Mouse (Mus musculus) liver, postnatal 0 days (tissue): Measurements from ENCODE around the gene Avil. TPM values are rescaled to one million over a fixed set of nuclear protein-coding genes. Genes with fewer than 3 reads are reported as not detected.

Source experiments
- ATAC-seq: fragments of 200-750 bp; cut with Nextera tagmentation; 2 replicates; pipeline ENCODE4 v1.8.0; 2017; ENCODE audit warnings: mild to moderate bottlenecking, moderate library complexity
- DNase-seq: peaks from one replicate; pipeline ENCODE4 v3.0.0-alpha.2; 2016
- H3K27ac ChIP-seq: fragments of 300-500 bp; sonication (generic); 2 replicates; pipeline ENCODE4 v1.5.1; 2014; ENCODE audit warnings: antibody characterized with exemption, moderate library complexity, mild to moderate bottlenecking, low read depth
- H3K27me3 ChIP-seq: fragments of 300-500 bp; sonication (generic); 2 replicates; pipeline ENCODE4 v1.6.1; 2014; ENCODE audit warnings: low read length, control low read depth, mixed read lengths; ENCODE audit not compliant: insufficient read depth
- H3K36me3 ChIP-seq: fragments of 300-500 bp; sonication (generic); replicated peaks from 2 replicates; pipeline ENCODE4 v1.6.1; 2014; ENCODE audit warnings: mild to moderate bottlenecking, control low read depth, low read length, moderate library complexity, mixed read lengths; ENCODE audit not compliant: insufficient read depth
- H3K4me1 ChIP-seq: fragments of 300-500 bp; sonication (generic); 2 replicates; pipeline ENCODE4 v1.6.1; 2014; ENCODE audit warnings: antibody characterized with exemption, mild to moderate bottlenecking, control low read depth; ENCODE audit not compliant: insufficient read depth
- H3K4me2 ChIP-seq: fragments of 300-500 bp; sonication (generic); 2 replicates; pipeline ENCODE4 v1.6.1; 2014; ENCODE audit warnings: low read depth, mild to moderate bottlenecking, low read length, moderate library complexity, mixed read lengths
- H3K4me3 ChIP-seq: fragments of 300-500 bp; sonication (generic); 2 replicates; pipeline ENCODE4 v1.5.1; 2014; ENCODE audit warnings: low read depth, low read length
- H3K9ac ChIP-seq: fragments of 300-500 bp; sonication (generic); replicated peaks from 2 replicates; pipeline ENCODE4 v1.6.1; 2014; ENCODE audit warnings: mild to moderate bottlenecking, moderate library complexity
- H3K9me3 ChIP-seq: fragments of 300-500 bp; sonication (generic); 2 replicates; pipeline ENCODE4 v1.6.1; 2016; ENCODE audit warnings: mild to moderate bottlenecking, control low read depth, low read length, mixed read lengths
- CTCF ChIP-seq: sonication (generic); IDR thresholded peaks from 2 replicates; pipeline ENCODE4 v1.5.1; 2016; ENCODE audit warnings: antibody characterized with exemption, low read depth
- EP300 ChIP-seq: IDR thresholded peaks from 2 replicates; pipeline ENCODE4 v1.6.1; 2016; ENCODE audit warnings: antibody characterized with exemption, low read depth, mild to moderate bottlenecking
- WGBS: fragments of 180-500 bp; shearing (Covaris S2); extraction: QIAGEN DNeasy Blood & Tissue Kit; methylation state at CpG from one replicate; pipeline ENCODE4 v1.1.7; 2014; ENCODE audit not compliant: insufficient replicate concordance; 5-methylcytosine and 5-hydroxymethylcytosine counted together
- polyA plus RNA-seq: library from polyadenylated mRNA; unstranded; fragments of >200 nt; fragmentation: Nextera tagmentation; extraction: Ambion mirVana; gene quantifications from 2 replicates; pipeline ENCODE4 v1.2.1, GENCODE M21; 2015

The Avil gene
- polyA plus RNA-seq, 1 experiment from 2014 or later = not detected

DNA sequence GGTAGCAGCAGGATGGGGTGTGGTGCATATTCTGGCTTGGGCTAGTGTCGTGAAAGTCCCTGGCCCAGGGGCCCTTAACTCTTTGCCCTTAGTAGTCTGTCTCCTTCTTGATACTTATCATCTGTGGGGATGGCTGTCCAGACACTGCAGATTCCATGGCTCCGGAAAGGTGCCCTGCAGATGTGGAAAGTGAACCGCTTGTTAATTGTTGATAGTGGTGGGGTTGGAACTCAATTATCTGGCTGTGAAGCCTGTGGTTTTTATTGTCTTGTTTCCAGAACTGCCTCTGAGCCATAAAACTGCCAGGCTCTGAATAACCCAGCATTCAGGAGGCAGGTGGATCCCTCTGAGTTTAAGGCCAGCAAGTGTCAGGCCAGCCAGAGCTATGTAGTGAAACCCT lies 8.8 kb upstream of the Avil start:
- H3K27me3 ChIP-seq = no peaks in the 10 kb centered on the region
- H3K9ac ChIP-seq = no peak overlapping the region
- no peak for TF ChIP-seq CTCF
- no peak for TF ChIP-seq EP300
- H3K4me3 ChIP-seq = no peak overlapping the region
- no peaks in the 10 kb centered on the region for H3K9me3 ChIP-seq
- ATAC-seq (no peak), DNase-seq (no peak)
- peaks cover 45% of the 10 kb centered on the region for H3K36me3 ChIP-seq
- H3K27ac ChIP-seq = no peak overlapping the region
- 79% methylated on average over 3 of the region's 3 CpGs for WGBS
- peaks cover 22% of the 10 kb centered on the region for H3K4me1 ChIP-seq
- no peak overlapping the region for H3K4me2 ChIP-seq

DNA sequence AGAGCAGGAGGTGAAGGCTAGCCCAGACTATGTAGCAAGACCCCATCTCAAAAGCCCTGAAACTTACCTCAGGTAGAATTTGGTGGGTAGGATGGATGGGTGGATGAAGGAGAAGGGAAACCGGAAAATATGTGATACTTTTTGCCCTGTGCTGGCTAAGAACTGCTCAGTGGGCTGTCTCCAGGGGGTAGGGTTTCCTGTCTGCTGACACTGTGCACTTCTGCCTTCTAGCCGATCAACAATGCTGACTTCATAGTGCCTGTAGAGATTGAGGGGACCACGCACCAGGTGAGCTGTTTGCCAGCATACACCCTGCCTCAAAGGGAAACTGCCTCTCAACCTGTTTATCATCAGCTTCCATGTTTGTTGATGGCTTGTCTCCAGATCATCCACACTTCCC lies 6.9 kb upstream of the Avil start:
- Histone ChIP-seq H3K4me3 (no peak overlapping the region), H3K27me3 (no peaks in the 10 kb centered on the region), H3K4me1 (peaks cover 6% of the 10 kb centered on the region), H3K4me2 (no peak overlapping the region), H3K9ac (no peak overlapping the region), H3K27ac (no peak overlapping the region), H3K36me3 (peaks cover 59% of the 10 kb centered on the region), H3K9me3 (no peaks in the 10 kb centered on the region)
- DNase-seq (no peak), ATAC-seq (no peak)
- 58% methylated on average over 3 of the region's 3 CpGs for WGBS
- TF ChIP-seq CTCF = no peak
- no peak for TF ChIP-seq EP300

DNA sequence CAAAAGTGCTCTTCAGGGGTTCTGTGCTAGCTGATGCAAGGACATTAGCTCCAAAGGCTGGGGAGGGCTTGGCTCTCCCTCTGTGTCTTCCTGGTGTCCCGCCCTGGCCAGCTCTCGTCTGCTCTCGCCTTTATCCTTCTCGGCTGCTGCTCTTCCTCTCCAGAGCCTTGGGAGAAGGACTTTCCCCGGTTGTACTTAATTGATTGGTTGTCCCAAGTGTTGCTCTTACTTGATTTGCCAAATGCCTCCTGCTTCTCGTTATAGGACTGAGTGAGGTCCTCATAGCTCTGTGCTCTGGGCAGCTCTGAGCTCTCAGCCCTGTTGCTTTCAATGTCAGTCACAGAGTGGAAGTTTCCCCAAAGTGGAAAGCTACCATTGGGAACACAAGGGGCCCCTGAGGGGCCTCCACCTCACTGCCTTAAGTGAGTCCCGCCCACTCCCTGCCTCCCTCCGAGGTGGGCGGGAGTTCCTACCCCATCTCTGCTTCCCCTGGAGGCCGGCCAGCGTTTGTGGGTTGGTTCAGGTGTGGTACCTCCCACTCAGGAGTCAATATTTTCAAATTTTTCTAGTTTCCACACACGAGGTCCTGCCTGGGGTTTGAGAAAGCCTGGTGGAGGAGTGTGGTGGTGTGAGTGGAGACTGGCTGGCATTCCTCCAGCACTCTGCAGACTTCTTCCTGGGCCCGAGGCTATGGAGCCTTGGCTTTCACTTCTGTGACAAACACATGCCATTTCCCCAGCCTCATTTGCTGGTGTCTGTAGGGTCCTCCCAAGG lies 3.0 kb upstream of the Avil start:
- peaks cover 52% of the 10 kb centered on the region for H3K36me3 ChIP-seq
- ATAC-seq (no peak), DNase-seq (no peak)

GRCm38 (mm10) chr10:127001297-127001696 lies 788 bp downstream of the Avil start:
- peaks cover 17% of the 10 kb centered on the region for H3K36me3 ChIP-seq
- TF ChIP-seq EP300 (no peak), CTCF (no peak)
- ATAC-seq (no peak), DNase-seq (no peak)
- H3K27ac ChIP-seq = no peak overlapping the region
- no peaks in the 10 kb centered on the region for H3K4me1 ChIP-seq
- H3K27me3 ChIP-seq = no peaks in the 10 kb centered on the region
- H3K4me2 ChIP-seq = no peak overlapping the region
- no peak overlapping the region for H3K9ac ChIP-seq
- WGBS = 74% methylated on average over 9 of the region's 9 CpGs
- no peak overlapping the region for H3K4me3 ChIP-seq
- H3K9me3 ChIP-seq = no peaks in the 10 kb centered on the region

More for the DNA sequence above, 3.0 kb upstream of the Avil start:
- Histone ChIP-seq H3K4me1 (no peaks in the 10 kb centered on the region), H3K4me2 (no peak overlapping the region), H3K4me3 (no peak overlapping the region), H3K9me3 (no peaks in the 10 kb centered on the region), H3K27ac (no peak overlapping the region), H3K27me3 (no peaks in the 10 kb centered on the region), H3K9ac (no peak overlapping the region)
- 62% methylated on average over 13 of the region's 13 CpGs for whole genome bisulfite sequencing
- TF ChIP-seq CTCF = no peak
- TF ChIP-seq EP300 = no peak

- 70% methylated on average over 1 of the region's 1 CpGs for WGBS
- H3K36me3 ChIP-seq = peaks cover 17% of the 10 kb centered on the region
- TF ChIP-seq CTCF = no peak
- no peak for TF ChIP-seq EP300
- no peaks in the 10 kb centered on the region for H3K27me3 ChIP-seq
- no peaks in the 10 kb centered on the region for H3K9me3 ChIP-seq
- H3K4me3 ChIP-seq = no peak overlapping the region
- no peak overlapping the region for H3K9ac ChIP-seq
- H3K27ac ChIP-seq = no peak overlapping the region
- DNase-seq (no peak), ATAC-seq (no peak)
- H3K4me1 ChIP-seq = no peaks in the 10 kb centered on the region
- no peak overlapping the region for H3K4me2 ChIP-seq
Measured at GRCm38 (mm10) chr10:127002056-127002455, 1.5 kb downstream of the Avil start.

DNA sequence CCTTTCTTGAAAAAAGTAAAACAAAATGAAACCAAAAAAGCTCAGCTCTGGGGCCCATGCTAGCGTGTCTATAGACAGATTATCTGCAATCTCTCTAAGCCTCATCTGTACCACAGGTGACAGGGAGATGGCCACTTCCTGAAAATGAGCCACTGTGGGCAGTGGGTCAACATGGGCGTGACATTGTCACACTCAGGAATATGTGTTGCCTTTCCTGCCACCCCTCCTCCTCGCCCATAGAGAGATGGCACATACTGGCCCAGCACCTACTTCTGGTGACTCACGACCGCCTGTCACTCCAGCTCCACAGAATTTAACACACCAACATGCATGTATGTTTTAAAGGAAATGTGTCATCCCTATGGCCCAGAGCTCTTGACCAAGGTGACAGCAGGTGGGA lies 2.3 kb downstream of the Avil start:
- Histone ChIP-seq H3K36me3 (peaks cover 11% of the 10 kb centered on the region), H3K27me3 (no peaks in the 10 kb centered on the region), H3K4me2 (no peak overlapping the region), H3K27ac (no peak overlapping the region), H3K4me1 (no peaks in the 10 kb centered on the region), H3K9ac (no peak overlapping the region), H3K9me3 (no peaks in the 10 kb centered on the region), H3K4me3 (no peak overlapping the region)
- 62% methylated on average over 5 of the region's 5 CpGs for WGBS
- no peak for ATAC-seq
- no peak for DNase-seq
- TF ChIP-seq CTCF (no peak), EP300 (no peak)
